Mouse (Mus musculus) liver, embryonic 15.5 days (tissue): ENCODE results near the gene Sema4b. TPM values are rescaled to one million over a fixed set of nuclear protein-coding genes. Genes with fewer than 3 reads are reported as not detected.
A peak's percentile ranks its signal among the peaks of the same experiment; 100 is the strongest.

Experiments
- ATAC-seq: fragments of 200-750 bp; cut with Nextera tagmentation; 2 replicates; pipeline ENCODE4 v1.8.0; 2017; ENCODE audit warnings: moderate number of reproducible peaks, mild to moderate bottlenecking, moderate library complexity; ENCODE audit not compliant: insufficient read depth
- H3K27ac ChIP-seq: fragments of 300-500 bp; sonication (generic); replicated peaks from 2 replicates; pipeline ENCODE4 v1.5.1; 2015; ENCODE audit warnings: mild to moderate bottlenecking, inconsistent platforms
- H3K27me3 ChIP-seq: fragments of 300-500 bp; sonication (generic); 2 replicates; pipeline ENCODE4 v1.6.1; 2015; ENCODE audit warnings: mild to moderate bottlenecking, inconsistent platforms
- H3K36me3 ChIP-seq: fragments of 300-500 bp; sonication (generic); replicated peaks from 2 replicates; pipeline ENCODE4 v1.6.1; 2015; ENCODE audit warnings: moderate library complexity, mild to moderate bottlenecking, inconsistent platforms
- H3K4me1 ChIP-seq: fragments of 300-500 bp; sonication (generic); replicated peaks from 2 replicates; pipeline ENCODE4 v1.6.1; 2015; ENCODE audit warnings: inconsistent platforms
- H3K4me2 ChIP-seq: fragments of 300-500 bp; sonication (generic); 2 replicates; pipeline ENCODE4 v1.6.1; 2015; ENCODE audit warnings: moderate library complexity, mild to moderate bottlenecking, inconsistent platforms
- H3K4me3 ChIP-seq: fragments of 300-500 bp; sonication (generic); replicated peaks from 2 replicates; pipeline ENCODE4 v1.5.1; 2015; ENCODE audit warnings: mild to moderate bottlenecking, inconsistent platforms
- H3K9ac ChIP-seq: fragments of 300-500 bp; sonication (generic); 2 replicates; pipeline ENCODE4 v1.6.1; 2015; ENCODE audit warnings: moderate library complexity, mild to moderate bottlenecking, inconsistent platforms
- H3K9me3 ChIP-seq: fragments of 300-500 bp; sonication (generic); replicated peaks from 2 replicates; pipeline ENCODE4 v1.6.1; 2016; ENCODE audit warnings: inconsistent platforms
- WGBS: fragments of 180-500 bp; shearing (Covaris S2); methylation state at CpG from one replicate; pipeline ENCODE4 v1.1.7; 2015; ENCODE audit warnings: mixed read lengths; ENCODE audit not compliant: insufficient replicate concordance; 5-methylcytosine and 5-hydroxymethylcytosine counted together
- polyA plus RNA-seq: library from polyadenylated mRNA; unstranded; fragments of >200 nt; fragmentation: Nextera tagmentation; extraction: Ambion mirVana; gene quantifications from 2 replicates; pipeline ENCODE4 v1.2.1, GENCODE M21; 2015

The Sema4b gene
- polyA plus RNA-seq, 1 experiment from 2014 or later = 15.2 TPM

GRCm38 (mm10) chr7:80178037-80178729 lies 8.5 kb upstream of the Sema4b start:
- peaks cover 31% of the 10 kb centered on the region for H3K4me1 ChIP-seq
- WGBS = 78% methylated on average over 10 of the region's 10 CpGs
- no peak overlapping the region for H3K4me3 ChIP-seq
- no peak overlapping the region for H3K9ac ChIP-seq
- H3K36me3 ChIP-seq = no peaks in the 10 kb centered on the region
- H3K27me3 ChIP-seq = no peaks in the 10 kb centered on the region
- H3K9me3 ChIP-seq = no peaks in the 10 kb centered on the region
- no peak overlapping the region for H3K4me2 ChIP-seq
- ATAC-seq = no peak
- H3K27ac ChIP-seq = 0 out of 2 replicates have a peak overlapping the region, but pooled peaks have one; percentile 0

- Histone ChIP-seq H3K27ac (no peak overlapping the region), H3K27me3 (no peaks in the 10 kb centered on the region), H3K4me1 (peaks cover 35% of the 10 kb centered on the region), H3K4me3 (no peak overlapping the region), H3K9me3 (no peaks in the 10 kb centered on the region), H3K9ac (no peak overlapping the region), H3K36me3 (no peaks in the 10 kb centered on the region), H3K4me2 (no peak overlapping the region)
- 75% methylated on average over 6 of the region's 6 CpGs for WGBS
- no peak for ATAC-seq
Observed at GRCm38 (mm10) chr7:80179327-80179726, 7.3 kb upstream of the Sema4b start.

GRCm38 (mm10) chr7:80179790-80180189 lies 6.9 kb upstream of the Sema4b start:
- no peak for ATAC-seq
- WGBS = 75% methylated on average over 6 of the region's 6 CpGs

GRCm38 (mm10) chr7:80180202-80180601 lies 6.4 kb upstream of the Sema4b start:
- WGBS = 68% methylated on average over 3 of the region's 3 CpGs
- Histone ChIP-seq H3K9ac (no peak overlapping the region), H3K4me3 (no peak overlapping the region), H3K4me1 (peaks cover 42% of the 10 kb centered on the region), H3K36me3 (no peaks in the 10 kb centered on the region), H3K4me2 (no peak overlapping the region), H3K27me3 (no peaks in the 10 kb centered on the region), H3K27ac (no peak overlapping the region), H3K9me3 (no peaks in the 10 kb centered on the region)
- ATAC-seq = no peak

More at GRCm38 (mm10) chr7:80179790-80180189, 6.9 kb upstream of the Sema4b start:
- no peaks in the 10 kb centered on the region for H3K9me3 ChIP-seq
- peaks cover 38% of the 10 kb centered on the region for H3K4me1 ChIP-seq
- H3K27me3 ChIP-seq = no peaks in the 10 kb centered on the region
- no peak overlapping the region for H3K27ac ChIP-seq
- no peak overlapping the region for H3K4me3 ChIP-seq
- no peak overlapping the region for H3K9ac ChIP-seq
- H3K36me3 ChIP-seq = no peaks in the 10 kb centered on the region
- H3K4me2 ChIP-seq = no peak overlapping the region

- 20% methylated on average over 2 of the region's 2 CpGs for WGBS
- Histone ChIP-seq H3K27me3 (no peaks in the 10 kb centered on the region), H3K4me2 (no peak overlapping the region), H3K9ac (no peak overlapping the region), H3K4me3 (no peak overlapping the region), H3K4me1 (peaks cover 51% of the 10 kb centered on the region), H3K36me3 (no peaks in the 10 kb centered on the region), H3K27ac (no peak overlapping the region; the same call in 1 of the 2 replicates), H3K9me3 (no peaks in the 10 kb centered on the region)
- 0 out of 2 replicates have a peak, but pooled peaks have one; percentile 26 for ATAC-seq
Observed at GRCm38 (mm10) chr7:80181078-80181477, 5.6 kb upstream of the Sema4b start.

- Histone ChIP-seq H3K27me3 (peaks cover 4% of the 10 kb centered on the region; the same call in 1 of the 2 replicates), H3K4me1 (peaks cover 62% of the 10 kb centered on the region), H3K36me3 (no peaks in the 10 kb centered on the region), H3K4me3 (no peak overlapping the region), H3K27ac (0 out of 2 replicates have a peak overlapping the region, but pooled peaks have one; percentile 9), H3K9ac (no peak overlapping the region), H3K9me3 (no peaks in the 10 kb centered on the region), H3K4me2 (no peak overlapping the region)
- no peak for ATAC-seq
Observed at GRCm38 (mm10) chr7:80182139-80182538, 4.5 kb upstream of the Sema4b start.

- no peaks in the 10 kb centered on the region for H3K9me3 ChIP-seq
- no peak overlapping the region for H3K9ac ChIP-seq
- H3K36me3 ChIP-seq = no peaks in the 10 kb centered on the region
- ATAC-seq = no peak
- 0 out of 2 replicates have a peak overlapping the region, but pooled peaks have one; percentile 3 for H3K27ac ChIP-seq
- peaks cover 11% of the 10 kb centered on the region; the same call in 1 of the 2 replicates for H3K27me3 ChIP-seq
- H3K4me2 ChIP-seq = no peak overlapping the region
- H3K4me1 ChIP-seq = peaks cover 70% of the 10 kb centered on the region
- no peak overlapping the region for H3K4me3 ChIP-seq
- 88% methylated on average over 1 of the region's 1 CpGs for WGBS
Observed at GRCm38 (mm10) chr7:80183466-80183865, 3.2 kb upstream of the Sema4b start.

- 69% methylated on average over 5 of the region's 5 CpGs for WGBS
- H3K4me2 ChIP-seq = no peak overlapping the region
- no peak overlapping the region for H3K27ac ChIP-seq
- H3K4me1 ChIP-seq = peaks cover 72% of the 10 kb centered on the region
- H3K9ac ChIP-seq = no peak overlapping the region
- H3K36me3 ChIP-seq = no peaks in the 10 kb centered on the region
- ATAC-seq = no peak
- H3K9me3 ChIP-seq = no peaks in the 10 kb centered on the region
- H3K27me3 ChIP-seq = peaks cover 11% of the 10 kb centered on the region; the same call in 1 of the 2 replicates
- H3K4me3 ChIP-seq = no peak overlapping the region
Observed at GRCm38 (mm10) chr7:80183969-80184368, 2.7 kb upstream of the Sema4b start.

- H3K4me3 ChIP-seq = no peak overlapping the region
- H3K27me3 ChIP-seq = peaks cover 11% of the 10 kb centered on the region; the same call in 1 of the 2 replicates
- no peak for ATAC-seq
- H3K4me1 ChIP-seq = peaks cover 78% of the 10 kb centered on the region
- peak overlapping the region; percentile 90 for H3K27ac ChIP-seq
- H3K9me3 ChIP-seq = no peaks in the 10 kb centered on the region
- no peak overlapping the region for H3K4me2 ChIP-seq
- no peaks in the 10 kb centered on the region for H3K36me3 ChIP-seq
- WGBS = 54% methylated on average over 4 of the region's 4 CpGs
- H3K9ac ChIP-seq = no peak overlapping the region
Observed at GRCm38 (mm10) chr7:80184551-80184950, 2.1 kb upstream of the Sema4b start.

GRCm38 (mm10) chr7:80184968-80185367 lies 1.7 kb upstream of the Sema4b start:
- peak overlapping the region; percentile 10 for H3K4me2 ChIP-seq
- ATAC-seq = no peak
- H3K27me3 ChIP-seq = peaks cover 11% of the 10 kb centered on the region; the same call in 1 of the 2 replicates
- peak overlapping the region; percentile 72; the same call in 1 of the 2 replicates for H3K9ac ChIP-seq
- H3K9me3 ChIP-seq = no peaks in the 10 kb centered on the region
- peaks cover 82% of the 10 kb centered on the region for H3K4me1 ChIP-seq
- WGBS = 44% methylated on average over 6 of the region's 6 CpGs
- H3K4me3 ChIP-seq = no peak overlapping the region
- peak overlapping the region; percentile 90 for H3K27ac ChIP-seq
- H3K36me3 ChIP-seq = no peaks in the 10 kb centered on the region

GRCm38 (mm10) chr7:80186021-80186420 lies 620 bp upstream of the Sema4b start:
- Histone ChIP-seq H3K27ac (peak overlapping the region; percentile 90), H3K4me2 (peak overlapping the region; percentile 97), H3K36me3 (no peaks in the 10 kb centered on the region), H3K4me1 (peaks cover 86% of the 10 kb centered on the region), H3K9me3 (no peaks in the 10 kb centered on the region), H3K4me3 (peak overlapping the region; percentile 70), H3K27me3 (peaks cover 11% of the 10 kb centered on the region; the same call in 1 of the 2 replicates), H3K9ac (peak overlapping the region; percentile 72)
- ATAC-seq = peak; percentile 84
- WGBS = 7% methylated on average over 8 of the region's 8 CpGs
